Mouse (Mus musculus) adrenal gland, postnatal 4 days (tissue): ENCODE data around the gene Fyb. TPM values are rescaled to one million over a fixed set of nuclear protein-coding genes. Genes with fewer than 3 reads are reported as not detected.

Source experiments
- DNase-seq, 2 experiments: peaks; one replicate each; pipeline ENCODE4 v3.0.0; 2021 to 2022; ENCODE audit warnings: low spot score in 2 of 2, mixed read lengths in 2 of 2
- long read RNA-seq, 2 experiments: library from polyadenylated mRNA; stranded (forward); transcript quantifications; one replicate each; pipeline ENCODE4 v2.0.0; 2021
- total RNA-seq, 2 experiments: library from RNA; stranded (reverse); gene quantifications; 2 replicates each; pipeline ENCODE4 v1.2.3; 2021

Fyb gene
- 10 to 100 TPM; 27.7 to 28.9 TPM for total RNA-seq
- long read RNA-seq, experiment 1, result 0 reads
- long read RNA-seq, experiment 2, partial matches to known transcripts, result 3 of 3 reads
- long read RNA-seq, experiment 2, other reads (novel, unspliced or antisense), result 0 of 3 reads

GRCm38 (mm10) chr15:6522653-6523167 lies at the start of gene Fyb:
Gene Fyb, plus strand, starts transcription at chr15:6522853.
- no peak for DNase-seq

DNA sequence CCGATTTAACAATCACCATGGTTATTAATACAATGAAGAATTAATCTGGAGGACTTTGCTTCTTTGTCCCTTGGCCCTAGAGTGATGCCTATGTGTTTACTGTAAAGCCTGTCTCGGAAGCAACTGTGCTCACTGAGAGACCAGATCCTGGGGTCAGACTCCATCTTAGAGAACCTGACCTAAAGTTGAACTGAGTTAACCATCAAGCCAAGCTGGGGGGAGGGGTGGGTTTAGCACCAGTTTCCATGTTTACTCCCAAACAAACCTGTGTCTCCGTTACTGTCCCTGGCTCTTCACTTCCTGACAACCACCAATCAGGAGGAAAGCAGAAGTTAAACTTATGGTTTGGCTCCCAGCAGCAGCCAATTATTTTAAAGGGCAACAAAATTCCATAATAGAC lies 39.1 kb upstream of the Fyb start:
- no peak for DNase-seq

- no peak for DNase-seq
Observed at GRCm38 (mm10) chr15:6492386-6492785, 30.3 kb upstream of the Fyb start.

GRCm38 (mm10) chr15:6498396-6499070 lies 24.1 kb upstream of the Fyb start:
- no peak for DNase-seq

DNA sequence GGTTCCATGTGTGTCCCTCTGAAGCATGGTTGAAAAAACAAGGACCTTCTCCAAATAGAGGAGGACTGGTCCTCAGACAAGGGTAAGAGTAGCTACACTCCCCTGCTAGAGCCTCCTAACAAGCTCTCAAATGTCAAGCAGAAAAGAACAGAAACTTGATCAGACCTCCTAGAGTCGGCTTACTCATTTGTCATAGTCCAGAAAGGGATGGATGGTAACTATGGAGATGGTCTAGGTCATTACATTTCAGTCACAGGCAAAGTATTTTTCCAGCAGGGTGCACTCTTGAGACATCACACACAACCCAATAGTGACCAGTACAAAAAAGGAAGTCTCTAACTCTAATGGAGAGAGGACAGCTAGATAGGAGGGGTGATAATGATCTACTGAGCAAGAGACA lies 21.9 kb upstream of the Fyb start:
- DNase-seq, result no peak

- DNase-seq, result no peak
Observed at GRCm38 (mm10) chr15:6517525-6517924, 5.1 kb upstream of the Fyb start.

DNA sequence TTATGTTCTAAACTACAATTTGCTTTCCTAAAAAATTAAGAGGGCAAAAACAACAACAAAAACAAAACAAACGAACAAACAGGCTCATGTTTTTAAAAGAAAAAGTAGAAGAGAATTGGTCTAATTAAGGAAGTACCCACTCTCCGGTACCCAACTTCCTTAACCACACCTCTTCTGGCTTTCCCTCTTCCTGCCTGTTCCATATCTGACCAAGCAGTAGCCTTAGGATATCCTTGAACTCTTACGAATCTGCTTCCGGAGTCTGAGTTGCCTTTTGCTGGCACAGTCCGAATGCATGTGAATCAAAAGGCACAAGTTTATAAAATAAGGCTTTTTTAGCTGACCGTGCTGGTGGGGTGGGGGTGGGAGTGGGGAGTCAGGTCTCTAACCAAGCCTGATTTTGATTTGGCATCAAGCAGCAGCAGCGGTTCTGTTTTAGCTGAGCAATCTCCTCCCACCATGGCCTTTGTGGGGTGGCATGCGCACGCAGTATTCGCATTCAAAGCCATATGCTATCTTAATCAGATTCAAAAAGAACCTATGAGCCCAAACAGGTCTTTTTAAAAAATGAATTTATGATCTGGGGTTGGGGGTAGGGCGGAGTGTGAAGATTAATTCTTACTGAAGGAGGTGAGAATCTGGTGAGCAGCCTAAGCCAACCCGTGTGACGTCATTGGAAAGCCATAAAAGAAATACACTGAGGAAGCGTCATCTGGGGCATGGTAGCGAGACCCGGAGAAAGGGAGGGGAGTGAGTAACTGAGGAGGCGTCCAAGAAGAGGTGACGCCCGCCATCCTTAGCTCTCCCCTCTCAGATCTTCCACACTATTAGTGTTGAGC lies 3.0 kb upstream of the Fyb start:
- no peak for DNase-seq

GRCm38 (mm10) chr15:6520505-6521155 lies 2.0 kb upstream of the Fyb start:
- no peak for DNase-seq

- DNase-seq, result no peak
Observed at GRCm38 (mm10) chr15:6524801-6525200, 2.1 kb downstream of the Fyb start.

DNA sequence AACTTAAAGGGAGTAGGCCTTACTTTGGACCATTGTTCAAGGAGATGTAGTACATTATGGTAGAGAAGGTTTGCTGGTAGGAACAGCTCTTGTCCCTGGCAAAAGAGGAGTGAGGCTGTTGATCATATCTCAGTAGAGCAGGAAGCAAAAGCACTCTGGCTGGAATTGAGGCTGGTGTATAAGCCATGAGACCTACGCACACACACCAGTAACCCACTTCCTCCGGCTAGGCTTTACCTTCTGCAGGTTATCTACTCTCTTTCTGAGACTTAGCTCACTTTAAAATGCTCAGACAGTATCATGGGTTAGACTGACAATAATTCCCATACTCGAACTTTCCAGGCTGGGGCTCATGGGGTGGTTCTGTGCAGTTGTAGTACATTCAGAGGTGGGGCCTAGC lies 2.7 kb downstream of the Fyb start:
- DNase-seq, result no peak

DNA sequence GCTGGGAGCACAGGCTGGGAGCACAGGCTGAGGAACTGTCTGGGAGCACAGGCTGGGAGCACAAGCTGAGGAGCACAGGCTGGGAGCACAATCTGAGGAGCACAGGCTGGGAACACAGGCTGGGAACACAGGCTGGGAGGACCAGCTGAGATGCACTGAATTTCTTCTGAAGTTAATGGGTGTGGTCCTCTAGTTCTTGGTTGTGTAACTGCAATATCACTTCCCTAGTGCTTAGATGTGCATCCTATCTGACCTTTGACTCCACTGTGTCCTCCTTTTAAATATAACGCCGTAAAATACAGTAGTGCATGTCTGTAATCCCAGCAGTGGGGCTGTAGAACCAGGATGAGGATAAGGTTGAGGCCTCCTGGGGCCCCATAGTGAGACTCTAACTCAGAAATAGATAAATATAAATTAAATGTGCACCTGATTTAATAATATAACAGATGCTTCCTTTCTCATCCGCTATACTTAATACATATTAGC lies 11.2 kb downstream of the Fyb start:
- DNase-seq, result no peak

DNA sequence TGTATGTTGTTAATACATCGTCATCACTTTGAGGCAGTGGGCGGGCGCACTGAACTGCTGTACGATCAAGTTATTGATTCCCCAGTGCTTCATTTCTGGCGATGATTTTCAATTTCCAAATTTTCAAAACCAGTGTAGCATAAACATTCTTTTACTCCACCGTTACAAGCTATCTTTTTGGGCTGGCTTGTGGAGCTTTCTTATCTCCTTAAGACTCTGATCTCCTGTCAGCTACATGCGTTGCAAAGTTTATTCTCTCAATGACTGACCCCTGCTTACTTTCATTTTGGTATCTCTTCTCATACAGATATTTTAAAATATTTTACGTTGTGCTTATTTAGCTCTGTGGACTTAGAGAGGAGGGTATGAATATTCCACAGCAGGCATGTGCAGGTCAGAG lies 11.9 kb downstream of the Fyb start:
- DNase-seq, result no peak

GRCm38 (mm10) chr15:6539639-6540338 lies 17.1 kb downstream of the Fyb start:
- DNase-seq, result no peak

GRCm38 (mm10) chr15:6548911-6549310 lies 26.3 kb downstream of the Fyb start:
- no peak for DNase-seq

- no peak for DNase-seq
Observed at GRCm38 (mm10) chr15:6551875-6552274, 29.2 kb downstream of the Fyb start.

- DNase-seq, result no peak
Observed at GRCm38 (mm10) chr15:6554742-6555141, 32.1 kb downstream of the Fyb start.

GRCm38 (mm10) chr15:6555536-6555935 lies 32.9 kb downstream of the Fyb start:
- no peak for DNase-seq

DNA sequence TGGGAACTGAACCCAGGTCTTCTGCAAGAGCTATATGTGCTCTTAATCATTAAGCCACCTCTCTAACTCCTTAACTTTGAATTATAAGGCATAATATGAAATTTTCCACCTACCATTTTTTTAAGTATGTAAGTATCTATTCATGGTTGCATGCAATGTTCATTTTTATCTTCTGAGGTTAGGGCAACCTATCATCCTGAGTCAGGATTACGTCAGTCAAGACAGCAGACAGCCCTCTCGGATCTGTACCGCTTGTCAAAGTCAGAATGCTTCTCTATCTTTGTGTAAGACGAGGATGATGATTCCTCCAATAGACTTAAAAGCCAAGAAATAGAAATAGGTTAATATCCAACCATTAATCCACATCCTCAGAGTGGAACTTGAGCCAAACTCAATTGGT lies 33.6 kb downstream of the Fyb start:
- DNase-seq, result no peak

DNA sequence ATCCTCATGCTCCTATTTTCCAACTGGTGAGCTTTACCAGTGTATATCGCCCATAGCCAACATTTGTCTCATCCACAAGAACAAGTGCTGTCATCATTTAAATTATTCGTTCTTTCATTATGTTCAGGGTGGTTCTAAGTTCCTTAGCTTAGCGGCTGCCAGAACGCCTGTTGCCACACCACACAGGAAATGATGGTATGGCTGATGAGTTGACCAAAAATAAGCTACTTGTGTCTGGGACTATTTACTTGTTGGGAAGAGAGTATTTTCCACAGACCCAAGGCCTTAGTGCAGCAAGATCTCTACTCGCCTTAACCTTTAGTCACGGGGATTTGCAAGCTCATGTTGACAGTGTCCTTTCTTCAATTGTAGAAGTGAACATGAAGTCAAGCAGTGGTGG lies 34.3 kb downstream of the Fyb start:
- no peak for DNase-seq

GRCm38 (mm10) chr15:6557552-6557951 lies 34.9 kb downstream of the Fyb start:
- DNase-seq, result no peak

DNA sequence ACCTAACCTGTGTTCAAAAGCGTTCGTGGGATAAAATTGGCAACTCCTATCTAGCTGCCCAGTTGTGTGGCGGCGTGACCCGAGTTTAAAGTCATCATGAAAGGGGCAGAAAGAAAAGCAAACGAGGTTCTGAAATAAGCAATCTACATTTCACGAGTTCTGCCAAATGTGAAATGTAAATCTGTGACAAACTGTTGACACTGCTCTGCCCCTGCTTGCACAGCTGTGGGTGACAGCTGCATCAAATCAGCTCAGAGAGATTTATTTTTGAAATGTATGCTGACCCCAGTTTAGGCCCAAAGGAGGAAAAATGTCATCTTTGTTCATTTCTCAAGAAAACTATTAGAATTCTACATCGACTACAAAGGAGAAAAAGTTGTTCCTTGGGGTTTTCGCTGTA lies 36.5 kb downstream of the Fyb start:
- no peak for DNase-seq
